Mouse (Mus musculus): ENCODE data around the gene 1700025G04Rik.

1700025G04Rik gene

GRCm38 (mm10) chr1:151995948-151996697, 93.8 kb downstream of the 1700025G04Rik start:
- H3K4me3 ChIP-seq (replicated peaks; ENCODE audit: low read length), result no peak overlapping the region
- no peaks in the 10 kb centered on the region for H3K9me3 ChIP-seq (ENCODE audit: low read length)
- H3K27me3 ChIP-seq (ENCODE audit: insufficient read depth, low read length), result no peaks in the 10 kb centered on the region
- TF ChIP-seq CTCF (conservative IDR thresholded peaks at IDR 0.05; ENCODE audit: low read length) (no peak), POU5F1 (IDR thresholded peaks at IDR 0.05; ENCODE audit: borderline replicate concordance, low read length) (no peak), NANOG (IDR thresholded peaks at IDR 0.05; ENCODE audit: borderline replicate concordance, low read length) (no peak)
- peaks cover 8% of the 10 kb centered on the region for H3K4me1 ChIP-seq (replicated peaks; ENCODE audit: low read depth, low read length)
- no peaks in the 10 kb centered on the region for H3K36me3 ChIP-seq (ENCODE audit: insufficient read depth, low read length)

- Histone ChIP-seq H3K4me1 (replicated peaks; ENCODE audit: low read depth, low read length) (peaks cover 8% of the 10 kb centered on the region), H3K36me3 (ENCODE audit: insufficient read depth, low read length) (no peaks in the 10 kb centered on the region), H3K4me3 (replicated peaks; ENCODE audit: low read length) (no peak overlapping the region), H3K9me3 (ENCODE audit: low read length) (no peaks in the 10 kb centered on the region), H3K27me3 (ENCODE audit: insufficient read depth, low read length) (no peaks in the 10 kb centered on the region)
- TF ChIP-seq CTCF (conservative IDR thresholded peaks at IDR 0.05; ENCODE audit: low read length), result no peak
- no peak for TF ChIP-seq NANOG (IDR thresholded peaks at IDR 0.05; ENCODE audit: borderline replicate concordance, low read length)
- no peak for TF ChIP-seq POU5F1 (IDR thresholded peaks at IDR 0.05; ENCODE audit: borderline replicate concordance, low read length)
Observed at GRCm38 (mm10) chr1:151994271-151994670, 95.7 kb downstream of the 1700025G04Rik start.

GRCm38 (mm10) chr1:151991505-151991904, 98.4 kb downstream of the 1700025G04Rik start:
- H3K9me3 ChIP-seq (ENCODE audit: low read length), result no peaks in the 10 kb centered on the region
- H3K4me3 ChIP-seq (replicated peaks; ENCODE audit: low read length), result no peak overlapping the region
- no peaks in the 10 kb centered on the region for H3K27me3 ChIP-seq (ENCODE audit: insufficient read depth, low read length)
- no peaks in the 10 kb centered on the region for H3K36me3 ChIP-seq (ENCODE audit: insufficient read depth, low read length)
- H3K4me1 ChIP-seq (replicated peaks; ENCODE audit: low read depth, low read length), result no peaks in the 10 kb centered on the region
- TF ChIP-seq NANOG (IDR thresholded peaks at IDR 0.05; ENCODE audit: borderline replicate concordance, low read length), result no peak
- TF ChIP-seq POU5F1 (IDR thresholded peaks at IDR 0.05; ENCODE audit: borderline replicate concordance, low read length), result no peak
- TF ChIP-seq CTCF (conservative IDR thresholded peaks at IDR 0.05; ENCODE audit: low read length), result peak; percentile 71

DNA sequence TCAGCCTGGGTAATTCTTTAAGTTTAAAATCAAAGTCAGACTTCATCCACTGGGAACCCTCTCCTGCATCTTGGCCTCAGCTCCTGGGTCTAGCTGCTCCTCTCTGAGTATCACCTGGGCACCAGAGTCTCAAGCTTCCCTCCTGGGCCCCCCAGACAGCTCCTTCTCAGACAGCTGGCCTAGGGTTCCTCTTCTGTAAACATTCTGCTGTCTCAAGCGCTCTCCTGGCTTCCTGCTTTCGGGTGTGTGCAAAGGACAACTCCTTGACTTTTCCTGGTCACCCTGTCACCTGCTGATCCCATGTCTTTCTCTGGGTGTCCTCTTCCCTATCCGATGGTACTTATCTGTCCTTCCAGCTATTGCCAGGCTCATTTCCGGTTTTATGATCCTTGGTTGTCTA, 99.3 kb downstream of the 1700025G04Rik start:
- H3K4me1 ChIP-seq (replicated peaks; ENCODE audit: low read depth, low read length), result no peaks in the 10 kb centered on the region

DNA sequence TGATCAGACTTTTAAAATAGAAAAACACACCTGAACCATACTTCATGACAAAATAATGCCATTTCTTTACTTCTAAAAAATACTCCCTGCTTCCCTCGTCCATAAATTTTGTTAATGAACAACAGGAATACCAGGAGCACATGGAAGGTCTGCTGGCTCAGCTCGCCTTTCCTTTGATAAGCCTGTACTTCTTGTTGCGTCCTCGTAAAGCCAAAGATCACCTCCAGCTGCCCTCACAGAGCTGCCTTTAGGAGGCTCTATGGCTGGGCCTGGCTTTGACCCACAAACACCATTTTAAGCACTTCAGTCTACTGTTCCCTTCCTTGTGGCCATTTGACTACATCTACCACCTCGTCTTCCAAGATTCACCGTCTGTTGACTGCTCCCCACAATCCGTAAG, 101.2 kb downstream of the 1700025G04Rik start:
- Histone ChIP-seq H3K9me3 (ENCODE audit: low read length) (no peaks in the 10 kb centered on the region), H3K4me1 (replicated peaks; ENCODE audit: low read depth, low read length) (peaks cover 3% of the 10 kb centered on the region; the same call in 1 of the 2 replicates), H3K27me3 (ENCODE audit: insufficient read depth, low read length) (no peaks in the 10 kb centered on the region), H3K36me3 (ENCODE audit: insufficient read depth, low read length) (no peaks in the 10 kb centered on the region), H3K4me3 (replicated peaks; ENCODE audit: low read length) (no peak overlapping the region)
- TF ChIP-seq NANOG (IDR thresholded peaks at IDR 0.05; ENCODE audit: borderline replicate concordance, low read length) (no peak), CTCF (conservative IDR thresholded peaks at IDR 0.05; ENCODE audit: low read length) (no peak), POU5F1 (IDR thresholded peaks at IDR 0.05; ENCODE audit: borderline replicate concordance, low read length) (no peak)

More for the DNA sequence above, 99.3 kb downstream of the 1700025G04Rik start:
- no peaks in the 10 kb centered on the region for H3K36me3 ChIP-seq (ENCODE audit: insufficient read depth, low read length)
- H3K4me3 ChIP-seq (replicated peaks; ENCODE audit: low read length), result no peak overlapping the region
- TF ChIP-seq NANOG (IDR thresholded peaks at IDR 0.05; ENCODE audit: borderline replicate concordance, low read length), result no peak
- TF ChIP-seq CTCF (conservative IDR thresholded peaks at IDR 0.05; ENCODE audit: low read length), result no peak
- no peak for TF ChIP-seq POU5F1 (IDR thresholded peaks at IDR 0.05; ENCODE audit: borderline replicate concordance, low read length)
- no peaks in the 10 kb centered on the region for H3K9me3 ChIP-seq (ENCODE audit: low read length)
- H3K27me3 ChIP-seq (ENCODE audit: insufficient read depth, low read length), result no peaks in the 10 kb centered on the region

GRCm38 (mm10) chr1:151988066-151988465, 101.9 kb downstream of the 1700025G04Rik start:
- H3K4me1 ChIP-seq (replicated peaks; ENCODE audit: low read depth, low read length), result peaks cover 3% of the 10 kb centered on the region; the same call in 1 of the 2 replicates
- no peak overlapping the region for H3K4me3 ChIP-seq (replicated peaks; ENCODE audit: low read length)
- TF ChIP-seq POU5F1 (IDR thresholded peaks at IDR 0.05; ENCODE audit: borderline replicate concordance, low read length), result no peak
- TF ChIP-seq NANOG (IDR thresholded peaks at IDR 0.05; ENCODE audit: borderline replicate concordance, low read length), result no peak
- TF ChIP-seq CTCF (conservative IDR thresholded peaks at IDR 0.05; ENCODE audit: low read length), result no peak
- H3K36me3 ChIP-seq (ENCODE audit: insufficient read depth, low read length), result no peaks in the 10 kb centered on the region
- H3K9me3 ChIP-seq (ENCODE audit: low read length), result no peaks in the 10 kb centered on the region
- no peaks in the 10 kb centered on the region for H3K27me3 ChIP-seq (ENCODE audit: insufficient read depth, low read length)

DNA sequence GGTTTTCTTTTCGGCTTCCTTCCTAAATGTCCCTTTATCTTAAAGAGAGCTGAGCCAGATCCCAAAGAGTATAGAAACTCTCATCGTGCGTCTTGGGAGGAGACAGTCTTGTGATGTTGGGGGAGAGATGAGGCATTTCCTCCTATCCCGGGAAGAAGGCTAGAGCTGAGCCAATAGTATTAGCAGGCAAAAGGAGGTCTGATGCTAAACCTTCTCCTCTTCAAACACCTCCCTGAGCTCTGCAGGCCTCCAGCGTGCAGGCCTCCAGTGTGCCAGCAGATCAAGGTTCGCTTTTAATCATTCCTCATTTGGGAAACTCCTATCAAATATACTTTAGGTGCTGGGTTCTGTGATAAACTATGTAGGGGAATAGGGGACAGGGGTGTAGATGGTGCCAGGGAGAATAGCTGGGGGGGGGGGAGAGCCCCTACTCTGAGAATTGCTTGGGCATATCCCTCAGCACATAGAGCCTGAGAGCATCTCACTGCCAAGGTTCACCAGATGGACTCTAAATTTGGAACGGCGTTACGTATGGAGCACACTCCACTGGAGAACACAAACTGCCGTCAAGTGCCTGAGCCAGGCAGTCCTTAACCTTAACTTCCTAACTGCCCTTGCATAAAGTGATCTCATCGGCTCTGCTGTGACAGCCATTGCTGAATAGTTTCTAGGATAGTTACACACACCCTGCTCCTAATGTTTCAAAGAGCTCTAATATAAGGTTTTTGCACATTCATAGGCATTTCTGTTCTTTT, 103.7 kb downstream of the 1700025G04Rik start:
- H3K36me3 ChIP-seq (ENCODE audit: insufficient read depth, low read length), result no peaks in the 10 kb centered on the region
- TF ChIP-seq NANOG (IDR thresholded peaks at IDR 0.05; ENCODE audit: borderline replicate concordance, low read length) (no peak), POU5F1 (IDR thresholded peaks at IDR 0.05; ENCODE audit: borderline replicate concordance, low read length) (no peak), CTCF (conservative IDR thresholded peaks at IDR 0.05; ENCODE audit: low read length) (no peak)
- H3K4me1 ChIP-seq (replicated peaks; ENCODE audit: low read depth, low read length), result peaks cover 3% of the 10 kb centered on the region; the same call in 1 of the 2 replicates
- H3K4me3 ChIP-seq (replicated peaks; ENCODE audit: low read length), result no peak overlapping the region
- H3K27me3 ChIP-seq (ENCODE audit: insufficient read depth, low read length), result no peaks in the 10 kb centered on the region
- no peaks in the 10 kb centered on the region for H3K9me3 ChIP-seq (ENCODE audit: low read length)

GRCm38 (mm10) chr1:151985056-151985455, 104.9 kb downstream of the 1700025G04Rik start:
- H3K27me3 ChIP-seq (ENCODE audit: insufficient read depth, low read length), result no peaks in the 10 kb centered on the region
- H3K36me3 ChIP-seq (ENCODE audit: insufficient read depth, low read length), result no peaks in the 10 kb centered on the region
- H3K4me3 ChIP-seq (replicated peaks; ENCODE audit: low read length), result no peak overlapping the region
- H3K4me1 ChIP-seq (replicated peaks; ENCODE audit: low read depth, low read length), result peaks cover 3% of the 10 kb centered on the region; the same call in 1 of the 2 replicates
- H3K9me3 ChIP-seq (ENCODE audit: low read length), result no peaks in the 10 kb centered on the region
- TF ChIP-seq NANOG (IDR thresholded peaks at IDR 0.05; ENCODE audit: borderline replicate concordance, low read length) (no peak), CTCF (conservative IDR thresholded peaks at IDR 0.05; ENCODE audit: low read length) (no peak)
